ENCODE assay signal across 10 mouse cellular contexts in genomic region chr13:76568569-76569211, GRCm38 (mm10).
"Had no signal": no experiment of that assay in that cellular context is flagged by ENCODE, and none has a peak within 500 bp of the region (broad histone marks: within the 10 kb centered on the region; RNA-seq: fewer than 3 reads in every experiment).

No protein-coding gene starts in this region.

- H3K4me3 ChIP-seq: intestine, embryonic 15.5 days; limb, embryonic 13.5 days had no signal

- H3K36me3 ChIP-seq: intestine, embryonic 15.5 days; limb, embryonic 13.5 days had no signal

- H3K9me3 ChIP-seq: intestine, embryonic 15.5 days; limb, embryonic 13.5 days had no signal

- H3K4me1 ChIP-seq: intestine, embryonic 15.5 days; limb, embryonic 13.5 days had no signal

- H3K27ac ChIP-seq: intestine, embryonic 15.5 days; limb, embryonic 13.5 days; liver, embryonic 14.5 days had no signal

- H3K9ac ChIP-seq: intestine, embryonic 15.5 days; limb, embryonic 13.5 days; liver, embryonic 14.5 days had no signal

- DNase-seq: kidney, adult 2 months; kidney, postnatal 36 days; layer of hippocampus, postnatal 36 days; left cerebral cortex, postnatal 4 days; lung, adult 18-20 months; thymus, adult 18-20 months; thymus, postnatal 14 days had no signal

- H3K27me3 ChIP-seq: intestine, embryonic 15.5 days; limb, embryonic 13.5 days had no signal

- H3K4me2 ChIP-seq: intestine, embryonic 15.5 days; limb, embryonic 13.5 days had no signal

- ATAC-seq: intestine, embryonic 15.5 days had no signal
